Mouse (Mus musculus) embryo, embryonic 9.5 days (tissue): ENCODE measurements around the gene Ercc6l2.

Experiments used
- DNase-seq: peaks from one replicate; pipeline ENCODE4 v3.0.0-alpha.2; 2017; ENCODE audit errors: extremely low spot score

The Ercc6l2 gene

GRCm38 (mm10) chr13:63929917-63930515, 115.0 kb downstream of the Ercc6l2 start:
- DNase-seq: no peak

- DNase-seq: no peak
Observed at GRCm38 (mm10) chr13:63930525-63930924, 115.5 kb downstream of the Ercc6l2 start.

GRCm38 (mm10) chr13:63936369-63936768, 121.3 kb downstream of the Ercc6l2 start:
- DNase-seq: no peak

GRCm38 (mm10) chr13:63940257-63940656, 125.2 kb downstream of the Ercc6l2 start:
- DNase-seq: no peak

- no peak for DNase-seq
Observed at GRCm38 (mm10) chr13:63941170-63941569, 126.1 kb downstream of the Ercc6l2 start.

GRCm38 (mm10) chr13:63943605-63944004, 128.6 kb downstream of the Ercc6l2 start:
- DNase-seq: no peak

- DNase-seq: no peak
Observed at GRCm38 (mm10) chr13:63944344-63945021, 129.4 kb downstream of the Ercc6l2 start.
